31 mouse cellular contexts compared by ENCODE assay signal in the genomic region with DNA sequence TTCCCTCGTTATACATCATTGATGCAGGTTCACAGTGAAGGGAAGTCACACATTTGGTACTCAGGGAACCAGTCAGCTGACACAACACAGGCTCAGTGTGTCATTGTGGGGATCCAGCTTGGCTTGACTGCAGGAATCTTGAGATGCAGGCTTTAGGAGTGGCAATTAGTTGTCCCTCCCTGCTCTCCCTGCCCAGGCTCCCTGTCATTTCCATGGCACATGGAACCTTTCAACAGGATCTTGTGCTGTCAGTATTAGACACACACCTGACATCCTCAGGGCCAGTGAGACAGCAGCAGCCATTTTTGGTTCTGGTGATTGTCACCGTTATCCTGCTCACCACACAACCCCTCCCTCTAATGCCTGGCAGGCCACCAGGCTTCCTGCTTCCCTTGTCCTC. TPM values are rescaled to one million over a fixed set of nuclear protein-coding genes. Genes with fewer than 3 reads are reported as not detected.
"Had no signal": no experiment of that assay in that cellular context is flagged by ENCODE, and none has a peak within 500 bp of the region (broad histone marks: within the 10 kb centered on the region; RNA-seq: fewer than 3 reads in every experiment).

No protein-coding gene starts in this region.

RNA-seq across cellular contexts. Expression of a gene that starts 4.7 kb away (rescaled TPM):
- total RNA-seq: hematopoietic stem cell, adult 5-6 weeks; layer of hippocampus, adult 18-20 months; layer of hippocampus, adult 2 months; layer of hippocampus, postnatal 14 days; layer of hippocampus, postnatal 25 days; layer of hippocampus, postnatal 36 days; left cerebral cortex, adult 18-20 months; left cerebral cortex, adult 2 months had no signal
- polyA plus RNA-seq: hindbrain, embryonic 12.5 days; hindbrain, embryonic 13.5 days; hindbrain, embryonic 14.5 days; kidney, embryonic 14.5 days; kidney, embryonic 16.5 days had no signal

RNA-seq across cellular contexts. Expression of a gene that starts 16.7 kb away (rescaled TPM):
- total RNA-seq: heart, postnatal 25 days; hematopoietic stem cell, adult 5-6 weeks; hindbrain, postnatal 0 days; layer of hippocampus, adult 18-20 months; layer of hippocampus, adult 2 months; layer of hippocampus, postnatal 14 days; layer of hippocampus, postnatal 25 days had no signal
- polyA plus RNA-seq: hindbrain, embryonic 10.5 days; hindbrain, embryonic 11.5 days; hindbrain, embryonic 12.5 days; hindbrain, embryonic 13.5 days; hindbrain, embryonic 14.5 days; hindbrain, embryonic 15.5 days; hindbrain, embryonic 16.5 days; hindbrain, postnatal 0 days; inflammation-experienced regulatory T-cells, adult 6 months; kidney, adult 2 months; kidney, embryonic 14.5 days had no signal

RNA-seq across cellular contexts. Expression of a gene that starts 31.6 kb away (rescaled TPM):
- total RNA-seq: heart, postnatal 4 days; hematopoietic stem cell, adult 5-6 weeks; hindbrain, postnatal 0 days; layer of hippocampus, adult 18-20 months; layer of hippocampus, adult 2 months; layer of hippocampus, adult 8-10 months; layer of hippocampus, postnatal 10 days; layer of hippocampus, postnatal 14 days; layer of hippocampus, postnatal 25 days; layer of hippocampus, postnatal 36 days; left cerebral cortex, adult 2 months had no signal
- polyA plus RNA-seq: heart, embryonic 11.5 days; heart, embryonic 12.5 days; heart, embryonic 13.5 days; heart, embryonic 14.5 days; heart, embryonic 15.5 days; hindbrain, embryonic 10.5 days; hindbrain, embryonic 11.5 days; hindbrain, embryonic 12.5 days; hindbrain, embryonic 13.5 days; hindbrain, embryonic 14.5 days; hindbrain, embryonic 15.5 days; hindbrain, embryonic 16.5 days; hindbrain, postnatal 0 days; intestine, embryonic 14.5 days; kidney, adult 2 months; kidney, embryonic 14.5 days; kidney, postnatal 0 days had no signal
